Mouse (Mus musculus) neural tube, embryonic 13.5 days (tissue): Measurements from ENCODE around the gene Pard6b. TPM values are rescaled to one million over a fixed set of nuclear protein-coding genes. Genes with fewer than 3 reads are reported as not detected.
"Not testable (repeated sequence)": the region's sequence is repeated elsewhere in the genome, so short reads cannot be mapped to it uniquely, and the experiment has no call there.

ENCODE experiments used
- ATAC-seq: fragments of 200-750 bp; cut with Nextera tagmentation; 2 replicates; pipeline ENCODE4 v1.8.0; 2017; ENCODE audit warnings: low read depth, mild to moderate bottlenecking, moderate TSS enrichment, moderate library complexity
- H3K27ac ChIP-seq: fragments of 300-500 bp; sonication (generic); replicated peaks from 2 replicates; pipeline ENCODE4 v1.5.1; 2015; ENCODE audit warnings: moderate library complexity, mild to moderate bottlenecking, inconsistent platforms
- H3K27me3 ChIP-seq: fragments of 300-500 bp; sonication (generic); 2 replicates; pipeline ENCODE4 v1.6.1; 2015; ENCODE audit warnings: mild to moderate bottlenecking, inconsistent platforms
- H3K36me3 ChIP-seq: fragments of 300-500 bp; sonication (generic); 2 replicates; pipeline ENCODE4 v1.6.1; 2015; ENCODE audit warnings: mild to moderate bottlenecking, inconsistent platforms
- H3K4me1 ChIP-seq: fragments of 300-500 bp; sonication (generic); replicated peaks from 2 replicates; pipeline ENCODE4 v1.6.1; 2015; ENCODE audit warnings: inconsistent platforms
- H3K4me2 ChIP-seq: fragments of 300-500 bp; sonication (generic); 2 replicates; pipeline ENCODE4 v1.6.1; 2015; ENCODE audit warnings: inconsistent platforms, mild to moderate bottlenecking, moderate library complexity
- H3K4me3 ChIP-seq: fragments of 300-500 bp; sonication (generic); 2 replicates; pipeline ENCODE4 v1.5.1; 2015; ENCODE audit warnings: mild to moderate bottlenecking, inconsistent platforms
- H3K9ac ChIP-seq: fragments of 300-500 bp; sonication (generic); 2 replicates; pipeline ENCODE4 v1.6.1; 2015; ENCODE audit warnings: moderate library complexity, mild to moderate bottlenecking, inconsistent platforms
- H3K9me3 ChIP-seq: fragments of 300-500 bp; sonication (generic); 2 replicates; pipeline ENCODE4 v1.6.1; 2016; ENCODE audit warnings: inconsistent platforms
- WGBS: fragments of 180-500 bp; shearing (Covaris S2); methylation state at CpG from one replicate; pipeline ENCODE4 v1.1.7; 2015; 5-methylcytosine and 5-hydroxymethylcytosine counted together
- polyA plus RNA-seq: library from polyadenylated mRNA; unstranded; fragments of >200 nt; fragmentation: Nextera tagmentation; extraction: Ambion mirVana; gene quantifications from 2 replicates; pipeline ENCODE4 v1.2.1, GENCODE M21; 2015

Pard6b gene
- polyA plus RNA-seq, 1 experiment from 2014 or later, result 7.5 TPM

- H3K27me3 ChIP-seq, result no peaks in the 10 kb centered on the region
- H3K36me3 ChIP-seq, result no peaks in the 10 kb centered on the region
- no peaks in the 10 kb centered on the region for H3K9me3 ChIP-seq
- WGBS, result 37% methylated on average over 20 of the region's 20 CpGs
- peak overlapping the region; percentile 37 for H3K4me2 ChIP-seq
- peaks cover 19% of the 10 kb centered on the region for H3K4me1 ChIP-seq
- H3K4me3 ChIP-seq, result no peak overlapping the region
- peak; percentile 82 for ATAC-seq
- peak overlapping the region; percentile 31; the same call in 1 of the 2 replicates for H3K9ac ChIP-seq
- H3K27ac ChIP-seq, result peak overlapping the region; percentile 83
These were observed 25.9 kb downstream of the Pard6b start for GRCm38 (mm10) chr2:168106701-168107178.

DNA sequence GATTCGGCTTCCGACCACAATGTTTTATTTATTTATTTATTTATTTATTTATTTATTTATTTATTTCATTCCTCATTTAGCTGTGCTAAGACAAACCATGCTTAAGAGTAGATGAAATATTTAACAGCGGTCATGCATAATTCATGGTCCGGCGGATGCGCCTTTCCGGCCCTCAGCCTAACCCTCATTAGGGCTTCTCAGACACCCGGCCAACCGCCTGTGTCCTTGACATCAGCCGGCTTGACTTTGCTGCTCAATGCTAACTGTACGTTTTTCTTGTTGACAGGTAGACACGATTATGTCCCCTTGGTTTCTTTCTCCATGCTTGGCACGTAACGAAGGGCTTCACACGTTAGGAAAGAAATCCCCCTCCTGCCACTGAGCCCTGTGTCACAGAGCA, 26.6 kb downstream of the Pard6b start:
- peak overlapping the region; percentile 83 for H3K27ac ChIP-seq
- H3K36me3 ChIP-seq, result no peaks in the 10 kb centered on the region
- no peaks in the 10 kb centered on the region for H3K27me3 ChIP-seq
- peak; percentile 29; the same call in 1 of the 2 replicates for ATAC-seq
- peak overlapping the region; percentile 37; the same call in 1 of the 2 replicates for H3K4me2 ChIP-seq
- H3K4me1 ChIP-seq, result peaks cover 19% of the 10 kb centered on the region
- H3K9ac ChIP-seq, result peak overlapping the region; percentile 31; the same call in 1 of the 2 replicates
- no peaks in the 10 kb centered on the region for H3K9me3 ChIP-seq
- WGBS, result 47% methylated on average over 15 of the region's 15 CpGs
- no peak overlapping the region for H3K4me3 ChIP-seq

DNA sequence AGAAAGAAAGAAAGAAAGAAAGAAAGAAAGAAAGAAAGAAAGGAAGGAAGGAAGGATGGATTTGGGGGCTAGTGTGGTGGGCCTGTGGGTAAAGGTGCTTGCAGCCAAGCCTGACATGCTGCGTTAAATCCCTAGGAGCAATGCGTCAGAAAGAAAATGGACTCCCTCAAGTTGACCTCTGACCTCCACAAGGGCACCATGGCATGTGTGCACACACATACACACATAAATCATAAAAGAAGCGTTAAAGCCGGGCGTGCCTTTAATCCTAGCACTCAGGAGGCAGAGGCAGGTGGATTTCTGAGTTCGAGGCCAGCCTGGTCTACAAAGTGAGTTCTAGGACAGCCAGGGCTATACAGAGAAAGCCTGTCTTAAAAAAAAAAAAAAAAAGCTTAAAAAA, 27.1 kb downstream of the Pard6b start:
- not testable (repeated sequence) for H3K4me2 ChIP-seq, H3K9me3 ChIP-seq, ATAC-seq, H3K9ac ChIP-seq, H3K36me3 ChIP-seq, H3K4me3 ChIP-seq, H3K27me3 ChIP-seq
- Histone ChIP-seq H3K4me1 (peaks cover 19% of the 10 kb centered on the region), H3K27ac (peak overlapping the region; percentile 83; the same call in 1 of the 2 replicates)
- 82% methylated on average over 6 of the region's 6 CpGs for WGBS

DNA sequence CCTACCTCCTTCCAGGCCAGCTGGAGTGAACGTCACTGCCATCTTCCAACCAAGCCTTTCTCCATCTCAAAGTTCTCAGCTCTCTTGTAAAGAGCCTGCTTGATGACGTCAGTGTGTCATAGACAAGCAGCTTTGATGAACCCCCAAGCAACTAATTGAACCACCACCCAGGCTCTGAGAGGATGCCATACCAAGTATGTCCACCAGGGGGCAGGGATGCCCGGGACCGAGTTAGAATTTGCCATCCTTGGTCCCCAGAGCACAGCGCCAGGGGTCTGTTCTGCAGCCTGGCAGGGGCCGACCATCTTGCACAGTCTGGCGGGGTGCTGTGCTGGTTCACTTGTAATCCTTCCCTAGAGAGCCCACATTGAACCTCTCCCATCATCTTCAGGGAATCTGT, 31.1 kb downstream of the Pard6b start:
- Histone ChIP-seq H3K4me2 (no peak overlapping the region), H3K4me1 (peaks cover 21% of the 10 kb centered on the region), H3K9ac (no peak overlapping the region), H3K27me3 (no peaks in the 10 kb centered on the region), H3K4me3 (no peak overlapping the region), H3K27ac (no peak overlapping the region), H3K36me3 (no peaks in the 10 kb centered on the region), H3K9me3 (no peaks in the 10 kb centered on the region)
- no peak for ATAC-seq
- WGBS, result 8% methylated on average over 7 of the region's 7 CpGs

GRCm38 (mm10) chr2:168113263-168113662, 32.5 kb downstream of the Pard6b start:
- Histone ChIP-seq H3K27ac (no peak overlapping the region), H3K27me3 (no peaks in the 10 kb centered on the region), H3K4me1 (peaks cover 25% of the 10 kb centered on the region), H3K9ac (no peak overlapping the region), H3K36me3 (no peaks in the 10 kb centered on the region), H3K9me3 (no peaks in the 10 kb centered on the region), H3K4me2 (no peak overlapping the region), H3K4me3 (no peak overlapping the region)
- 90% methylated on average over 9 of the region's 9 CpGs for WGBS
- no peak for ATAC-seq

- 81% methylated on average over 5 of the region's 5 CpGs for WGBS
- H3K36me3 ChIP-seq, result no peaks in the 10 kb centered on the region
These were observed 32.9 kb downstream of the Pard6b start for GRCm38 (mm10) chr2:168113692-168114091.

GRCm38 (mm10) chr2:168114699-168115350, 34.0 kb downstream of the Pard6b start:
- no peak overlapping the region for H3K9ac ChIP-seq
- no peaks in the 10 kb centered on the region for H3K36me3 ChIP-seq
- no peak overlapping the region for H3K4me2 ChIP-seq
- ATAC-seq, result peak; percentile 60
- no peaks in the 10 kb centered on the region for H3K9me3 ChIP-seq
- H3K27ac ChIP-seq, result no peak overlapping the region
- 18% methylated on average over 17 of the region's 17 CpGs for WGBS
- no peak overlapping the region for H3K4me3 ChIP-seq
- H3K4me1 ChIP-seq, result peaks cover 25% of the 10 kb centered on the region
- no peaks in the 10 kb centered on the region for H3K27me3 ChIP-seq

More at GRCm38 (mm10) chr2:168113692-168114091, 32.9 kb downstream of the Pard6b start:
- H3K4me1 ChIP-seq, result peaks cover 25% of the 10 kb centered on the region
- no peaks in the 10 kb centered on the region for H3K9me3 ChIP-seq
- no peak for ATAC-seq
- no peak overlapping the region for H3K4me3 ChIP-seq
- no peaks in the 10 kb centered on the region for H3K27me3 ChIP-seq
- no peak overlapping the region for H3K9ac ChIP-seq
- H3K4me2 ChIP-seq, result no peak overlapping the region
- H3K27ac ChIP-seq, result no peak overlapping the region

DNA sequence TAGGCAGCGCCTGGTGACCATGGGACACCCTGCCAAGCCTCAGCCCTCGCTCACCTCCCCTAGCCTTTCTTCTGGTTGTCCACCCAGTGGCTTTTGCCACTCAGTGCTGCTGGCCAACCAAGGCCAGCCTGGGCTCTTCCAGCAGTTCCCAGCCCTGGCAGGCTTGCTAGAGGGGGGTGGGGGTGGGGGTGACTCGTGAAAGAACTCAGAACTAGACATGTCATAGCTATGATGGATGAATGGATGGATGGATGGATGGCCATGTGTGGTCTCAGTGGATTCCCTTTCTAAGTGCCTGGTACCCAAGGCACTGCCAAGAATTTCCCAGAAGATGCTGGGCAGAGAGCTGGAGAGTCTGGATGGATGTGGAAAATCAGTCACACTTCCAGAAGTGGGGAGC, 35.0 kb downstream of the Pard6b start:
- Histone ChIP-seq H3K9me3 (no peaks in the 10 kb centered on the region), H3K4me3 (no peak overlapping the region), H3K27ac (no peak overlapping the region), H3K4me1 (peaks cover 25% of the 10 kb centered on the region), H3K36me3 (no peaks in the 10 kb centered on the region), H3K9ac (peak overlapping the region; percentile 12; the same call in 1 of the 2 replicates), H3K27me3 (no peaks in the 10 kb centered on the region), H3K4me2 (no peak overlapping the region)
- ATAC-seq, result no peak
- 80% methylated on average over 3 of the region's 3 CpGs for WGBS

DNA sequence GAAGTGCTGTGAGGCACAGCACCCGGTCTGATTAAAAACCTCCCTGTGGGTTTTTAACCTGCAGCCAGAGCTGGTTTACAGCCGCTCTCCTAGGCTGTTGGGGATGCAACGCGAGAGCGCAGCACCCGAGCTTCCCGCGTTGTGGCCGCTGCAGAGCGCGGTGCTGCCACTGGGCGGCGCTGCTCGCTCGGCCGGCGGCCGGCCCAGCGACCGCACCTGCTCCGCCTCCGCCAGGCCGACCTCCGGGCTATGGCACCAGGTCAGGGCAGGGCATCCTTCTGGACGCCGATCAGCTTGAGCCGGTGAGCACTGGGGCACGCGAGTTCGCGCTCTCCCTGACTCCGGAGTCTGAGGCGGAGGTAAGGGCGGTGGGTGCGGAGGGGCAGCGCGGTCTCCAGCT, 36.3 kb downstream of the Pard6b start:
- H3K4me2 ChIP-seq, result peak overlapping the region; percentile 61
- H3K27me3 ChIP-seq, result no peaks in the 10 kb centered on the region
- no peaks in the 10 kb centered on the region for H3K9me3 ChIP-seq
- peak overlapping the region; percentile 62 for H3K9ac ChIP-seq
- H3K4me1 ChIP-seq, result peaks cover 25% of the 10 kb centered on the region
- H3K27ac ChIP-seq, result no peak overlapping the region
- 0 out of 2 replicates have a peak, but pooled peaks have one; percentile 32 for ATAC-seq
- H3K36me3 ChIP-seq, result no peaks in the 10 kb centered on the region
- peak overlapping the region; percentile 32 for H3K4me3 ChIP-seq
- WGBS, result under 1% methylated on average over 36 of the region's 37 CpGs

DNA sequence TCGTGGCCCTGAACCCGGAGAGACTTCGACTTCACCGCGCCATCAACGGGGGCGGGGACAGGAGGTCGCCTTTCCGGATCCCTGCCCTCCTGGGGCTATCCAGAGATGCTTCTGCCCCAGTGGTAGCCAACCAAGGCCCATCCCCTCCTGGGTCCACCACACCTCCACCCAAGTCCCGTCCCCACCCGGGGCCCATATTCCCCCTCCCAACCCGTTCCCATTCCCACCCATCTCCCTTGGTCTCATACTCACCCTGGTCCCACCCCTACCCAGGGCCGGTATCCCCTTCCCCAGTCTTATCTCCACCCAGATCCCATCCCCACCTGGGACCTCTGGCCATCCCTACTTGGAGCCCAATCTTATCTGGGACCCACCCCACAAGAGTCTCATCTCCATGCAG, 36.7 kb downstream of the Pard6b start:
- peaks cover 25% of the 10 kb centered on the region for H3K4me1 ChIP-seq
- H3K27me3 ChIP-seq, result no peaks in the 10 kb centered on the region
- peak overlapping the region; percentile 32 for H3K4me3 ChIP-seq
- peak overlapping the region; percentile 62 for H3K9ac ChIP-seq
- no peak overlapping the region for H3K27ac ChIP-seq
- H3K4me2 ChIP-seq, result peak overlapping the region; percentile 61
- 3% methylated on average over 13 of the region's 13 CpGs for WGBS
- H3K36me3 ChIP-seq, result no peaks in the 10 kb centered on the region
- no peaks in the 10 kb centered on the region for H3K9me3 ChIP-seq
- ATAC-seq, result 0 out of 2 replicates have a peak, but pooled peaks have one; percentile 30

DNA sequence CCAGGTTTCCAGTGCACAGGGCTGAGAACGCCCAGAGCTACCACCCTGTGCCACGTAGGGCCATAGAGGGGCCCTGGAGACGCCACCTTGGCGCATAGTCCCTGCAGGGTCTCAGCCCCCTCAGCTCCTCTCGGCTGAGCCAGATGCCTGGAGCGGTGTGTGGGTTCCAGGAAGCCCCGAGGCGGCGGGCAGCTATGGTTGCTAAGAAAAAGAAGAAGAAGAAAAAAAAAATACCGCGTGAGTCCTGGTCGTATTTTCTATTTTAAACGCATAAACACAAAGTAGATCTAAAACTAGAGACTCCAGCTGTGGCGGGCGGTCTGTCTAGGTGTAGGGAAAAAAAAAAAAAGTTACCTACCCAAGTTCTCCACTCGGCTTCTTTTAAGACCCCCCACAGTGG, 37.2 kb downstream of the Pard6b start:
- no peak overlapping the region for H3K4me2 ChIP-seq
- H3K4me3 ChIP-seq, result no peak overlapping the region
- 50% methylated on average over 16 of the region's 16 CpGs for WGBS
- H3K9ac ChIP-seq, result peak overlapping the region; percentile 62
- H3K9me3 ChIP-seq, result no peaks in the 10 kb centered on the region
- H3K27ac ChIP-seq, result no peak overlapping the region
- 0 out of 2 replicates have a peak, but pooled peaks have one; percentile 8 for ATAC-seq
- H3K4me1 ChIP-seq, result peaks cover 25% of the 10 kb centered on the region
- H3K36me3 ChIP-seq, result no peaks in the 10 kb centered on the region
- no peaks in the 10 kb centered on the region for H3K27me3 ChIP-seq

- Histone ChIP-seq H3K9me3 (no peaks in the 10 kb centered on the region), H3K4me2 (no peak overlapping the region), H3K9ac (no peak overlapping the region), H3K4me3 (no peak overlapping the region), H3K36me3 (no peaks in the 10 kb centered on the region), H3K27ac (no peak overlapping the region), H3K27me3 (no peaks in the 10 kb centered on the region), H3K4me1 (peaks cover 25% of the 10 kb centered on the region)
- WGBS, result 84% methylated on average over 3 of the region's 3 CpGs
- no peak for ATAC-seq
These were observed 37.7 kb downstream of the Pard6b start for GRCm38 (mm10) chr2:168118456-168118855.
